Mouse (Mus musculus) 3T3-L1 (cell line): ENCODE results near the gene Dync1li2.

Source experiments
- DNase-seq: peaks from one replicate; pipeline ENCODE4 v3.0.0-alpha.2; 2015; ENCODE audit warnings: low read depth, low spot score

The Dync1li2 gene

DNA sequence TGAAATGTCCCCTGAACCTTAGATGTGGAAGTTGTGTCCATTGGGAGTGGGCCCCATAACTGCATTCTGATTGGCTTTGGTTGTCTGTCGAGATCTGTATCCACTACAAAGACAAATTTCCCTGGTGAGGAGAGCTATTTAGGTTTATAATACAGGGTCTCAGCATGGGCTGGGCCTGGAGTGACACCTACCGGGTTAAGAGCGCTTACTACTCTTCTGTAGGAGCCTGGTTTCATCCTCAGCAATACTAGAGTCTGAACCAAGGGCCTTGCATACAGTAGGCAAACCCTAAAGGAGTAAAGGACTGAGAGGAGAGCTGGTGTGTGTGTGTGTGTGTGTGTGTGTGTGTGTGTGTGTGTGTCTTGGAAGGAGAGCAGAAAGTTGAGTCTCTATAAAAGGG lies 28.6 kb downstream of the Dync1li2 start:
- DNase-seq: no peak

DNA sequence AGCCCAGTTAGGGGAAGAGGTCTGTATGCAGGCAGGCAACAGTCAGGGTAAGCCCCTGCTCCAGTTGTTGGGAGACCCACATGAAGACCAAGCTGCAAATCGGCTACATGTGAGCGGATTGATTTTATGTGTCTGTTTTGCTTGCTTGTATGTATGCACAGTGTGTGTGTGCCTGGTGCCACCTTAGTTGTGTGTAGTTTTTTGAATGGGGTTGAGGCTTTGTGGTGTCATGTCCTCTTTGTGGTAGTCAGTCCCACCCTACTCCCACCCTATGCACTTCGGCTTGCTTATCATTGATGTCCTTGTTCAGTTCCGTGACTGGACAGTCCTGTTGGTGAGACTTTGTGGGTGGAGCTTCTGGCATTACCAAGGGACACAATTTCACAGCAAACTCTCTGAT lies 29.1 kb downstream of the Dync1li2 start:
- DNase-seq: no peak

GRCm38 (mm10) chr8:104412805-104413532 lies 29.9 kb downstream of the Dync1li2 start:
- DNase-seq: no peak

DNA sequence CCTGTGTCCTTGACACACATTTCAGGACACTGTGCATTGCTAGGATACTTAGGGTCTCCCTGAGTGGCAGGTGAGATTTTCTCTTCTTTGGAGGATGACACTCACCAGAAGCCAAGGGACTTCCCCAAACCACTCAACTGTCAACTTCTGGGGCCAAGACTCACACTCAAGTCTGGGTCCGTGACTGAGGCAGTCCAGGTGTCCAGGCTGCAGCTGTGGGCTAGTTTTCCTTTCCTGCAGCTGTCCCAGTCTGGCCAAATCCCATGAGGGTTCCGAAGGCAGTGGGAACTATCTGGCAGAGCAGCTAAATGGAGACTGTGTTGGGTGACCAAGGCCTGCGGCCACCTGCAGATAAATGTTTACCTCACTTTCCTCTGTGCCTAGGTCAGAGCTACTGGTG lies 30.9 kb downstream of the Dync1li2 start:
- no peak for DNase-seq

DNA sequence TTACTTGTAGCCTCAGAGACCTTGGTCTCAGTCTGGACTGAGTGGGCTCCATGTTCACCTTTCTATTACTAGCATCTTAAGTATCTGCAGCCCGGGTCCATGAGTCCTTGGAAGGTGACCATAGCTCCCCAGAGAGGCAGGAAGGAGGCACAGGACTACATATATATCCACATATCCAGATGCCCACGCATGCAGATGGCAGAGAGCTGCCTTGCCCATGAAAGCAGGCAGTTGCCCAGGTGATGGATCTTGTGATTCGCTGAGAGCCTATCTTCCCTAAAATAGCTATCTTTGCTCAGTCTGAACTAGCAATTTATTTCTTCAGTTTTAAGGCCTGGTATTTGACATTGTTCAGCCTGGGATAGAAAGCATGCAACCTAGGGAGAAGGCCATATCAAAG lies 31.4 kb downstream of the Dync1li2 start:
- DNase-seq: no peak

- DNase-seq: peak; percentile 92
Measured at GRCm38 (mm10) chr8:104410628-104411273, 32.1 kb downstream of the Dync1li2 start.

GRCm38 (mm10) chr8:104408328-104409110 lies 34.3 kb downstream of the Dync1li2 start:
- DNase-seq: peak; percentile 77

DNA sequence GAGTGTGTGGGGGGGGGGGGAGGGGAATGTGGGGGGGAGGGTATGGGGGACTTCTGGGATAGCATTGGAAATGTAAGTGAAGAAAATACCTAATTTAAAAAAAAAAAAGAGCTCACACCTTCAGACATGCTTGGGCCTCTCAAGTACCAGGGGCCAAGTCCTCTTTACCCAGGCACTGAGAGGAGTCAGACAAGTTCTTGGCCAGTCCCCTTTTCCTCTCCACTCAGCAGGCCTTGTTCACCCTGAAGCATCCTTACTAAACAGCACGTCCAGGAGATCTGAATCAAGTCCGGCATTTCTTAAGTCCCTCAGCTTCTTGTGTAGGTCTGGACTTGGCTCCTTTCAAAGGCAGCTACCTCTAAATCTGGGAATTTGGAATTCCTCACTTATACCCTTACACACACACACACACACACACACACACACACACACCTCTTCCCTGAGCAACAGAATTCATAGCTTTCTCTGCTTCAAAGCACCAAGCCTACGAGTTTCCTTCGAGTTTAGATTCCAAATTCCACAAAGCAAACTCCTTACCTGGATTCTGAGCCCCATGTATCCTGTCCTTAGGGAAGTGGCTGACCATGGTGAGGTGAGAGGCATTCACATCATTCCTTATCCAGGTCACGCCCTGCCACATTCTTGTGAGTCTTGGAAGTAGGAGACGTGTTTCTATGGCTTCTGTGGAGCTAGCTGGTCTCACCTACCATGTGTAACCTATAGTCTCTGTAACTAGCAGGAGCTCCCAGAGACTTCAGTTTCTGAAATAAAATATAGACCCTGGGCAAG lies 36.3 kb downstream of the Dync1li2 start:
- DNase-seq: no peak

DNA sequence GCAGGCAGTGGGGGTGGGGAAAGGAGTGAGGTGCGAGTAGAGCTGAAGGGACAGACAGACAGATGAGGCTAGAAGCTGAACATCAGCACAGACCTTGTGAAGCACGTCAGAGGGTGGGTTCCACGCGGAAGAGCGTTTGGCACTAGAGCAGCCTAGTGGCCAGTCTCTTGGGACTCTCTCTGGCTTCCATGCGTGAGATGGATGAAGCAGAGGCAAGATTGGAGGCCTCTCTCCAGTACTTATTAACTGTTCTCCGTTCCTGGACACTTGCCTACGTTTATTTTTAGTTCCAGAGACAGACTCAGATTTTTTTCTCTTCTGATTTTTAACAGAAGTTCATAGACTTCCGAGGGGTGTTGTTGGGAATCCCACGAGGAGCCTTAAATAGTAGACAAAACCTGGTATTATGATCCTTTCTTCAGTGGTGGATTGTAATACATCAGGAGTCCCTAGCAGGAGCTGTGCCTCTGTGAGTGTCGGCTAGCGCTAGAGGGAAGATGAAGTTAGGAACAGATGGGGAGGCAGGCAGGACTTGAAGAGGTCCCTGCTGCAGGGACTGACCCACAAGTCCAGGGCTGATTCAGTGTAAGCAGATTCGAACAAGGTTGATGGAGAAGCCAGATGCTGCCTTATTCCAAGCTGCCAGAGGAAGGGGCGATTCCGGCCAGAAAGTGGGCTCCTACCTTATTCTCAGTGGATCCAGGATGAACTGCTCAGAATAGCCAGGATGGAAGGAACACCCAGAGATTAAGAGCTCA lies 37.2 kb downstream of the Dync1li2 start:
- no peak for DNase-seq

- peak; percentile 41 for DNase-seq
Measured at GRCm38 (mm10) chr8:104403596-104403995, 39.3 kb downstream of the Dync1li2 start.

DNA sequence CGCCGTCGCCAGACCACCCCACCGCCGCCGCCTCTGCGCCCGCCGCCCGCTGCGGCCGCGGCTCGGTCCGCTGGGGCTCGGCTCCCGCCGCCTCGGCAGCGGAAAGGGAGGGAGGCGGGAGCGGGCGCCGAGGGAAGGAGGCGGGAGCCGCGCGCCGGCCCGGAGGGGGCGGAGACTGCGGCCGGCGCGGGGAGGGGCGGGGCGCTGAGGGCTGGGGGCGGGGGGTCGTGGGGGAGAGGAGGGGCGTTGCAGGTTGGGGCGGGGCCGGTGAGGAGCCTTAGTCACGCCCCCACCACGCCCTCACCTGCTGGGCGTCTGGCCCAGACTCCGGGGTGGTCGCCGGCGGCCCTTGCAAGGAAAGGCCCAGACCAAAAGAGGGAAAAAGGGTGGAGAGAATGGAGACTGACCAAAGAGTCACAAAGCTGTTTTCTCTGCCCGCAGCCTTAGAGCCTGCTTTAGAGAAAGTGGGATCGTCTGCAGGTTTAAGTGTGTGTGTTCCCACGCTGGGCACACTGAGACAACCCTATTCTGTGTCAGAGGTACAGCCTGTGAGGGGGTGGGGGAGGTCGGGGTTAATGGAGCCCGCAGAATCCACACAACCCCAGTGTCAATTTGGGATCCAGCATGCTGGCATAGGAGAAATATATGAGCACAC lies 47.0 kb downstream of the Dync1li2 start, which contains the start of gene Cmtm4:
Cmtm4 (minus strand) TSS at position 105 of the 655 bp plus-strand sequence.
- DNase-seq: peak; percentile 38

DNA sequence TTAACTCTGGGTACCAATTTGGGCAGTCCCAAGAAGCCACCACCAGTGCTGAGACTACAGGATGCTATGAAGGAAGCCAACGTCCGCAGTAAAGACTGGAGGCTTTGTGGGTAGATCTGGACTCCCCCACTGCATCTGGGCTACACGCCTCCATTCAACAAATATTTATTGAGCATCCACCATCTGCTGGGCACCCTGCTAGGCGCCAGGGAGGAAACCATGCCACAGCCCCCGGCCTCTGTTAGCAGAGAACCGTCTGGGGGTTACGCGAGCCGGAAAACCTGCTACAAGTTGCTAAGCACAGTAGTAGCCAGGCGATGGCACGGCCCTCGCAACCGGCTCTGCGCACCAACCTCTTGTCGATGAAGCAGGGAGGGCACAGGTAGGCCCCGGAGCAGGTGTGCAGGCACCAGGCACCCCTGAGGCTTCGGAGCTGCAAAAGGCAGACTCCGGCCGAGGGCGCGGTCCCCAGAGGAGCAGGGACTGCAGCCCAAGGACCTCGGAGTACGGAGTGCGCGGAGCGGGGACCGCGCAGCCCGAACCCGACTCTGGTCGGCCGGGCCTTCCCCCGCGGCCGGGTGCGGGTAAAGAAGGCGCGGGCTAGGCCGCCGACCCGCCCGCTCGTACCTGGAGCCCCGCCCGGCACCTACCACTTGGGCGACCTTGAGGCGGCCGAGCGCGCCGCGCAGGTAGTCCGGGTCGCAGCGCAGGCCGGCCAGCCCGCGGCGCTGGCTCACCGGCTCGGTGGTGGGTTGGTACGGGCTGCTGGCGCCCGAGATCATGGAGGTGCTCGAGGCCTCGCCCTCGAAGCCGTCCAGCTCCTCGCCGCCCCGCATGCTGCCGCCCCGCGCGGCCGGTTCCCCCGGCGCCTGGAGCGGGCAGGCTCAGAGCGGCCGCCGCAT lies 47.8 kb downstream of the Dync1li2 start:
- DNase-seq: peak; percentile 41

- no peak for DNase-seq
Measured at GRCm38 (mm10) chr8:104393767-104394166, 49.1 kb downstream of the Dync1li2 start.

DNA sequence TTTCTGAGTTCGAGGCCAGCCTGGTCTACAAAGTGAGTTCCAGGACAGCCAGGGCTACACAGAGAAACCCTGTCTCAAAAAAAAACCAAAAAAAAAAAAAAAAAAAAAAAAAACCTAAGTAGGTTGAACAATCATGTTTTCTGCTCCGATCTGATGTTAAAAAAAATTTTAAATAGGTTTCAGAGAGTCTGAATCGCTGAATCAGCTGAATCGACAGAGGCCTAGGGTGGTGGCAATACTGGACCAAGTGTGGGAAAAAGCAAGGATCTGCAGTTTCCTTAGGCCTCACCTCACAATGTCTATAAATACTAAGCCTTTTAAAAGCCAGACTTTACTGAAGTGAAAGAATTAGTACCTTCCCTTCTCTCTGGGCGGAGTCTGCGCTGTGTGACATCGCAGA lies 49.7 kb downstream of the Dync1li2 start:
- DNase-seq: no peak

GRCm38 (mm10) chr8:104390245-104390644 lies 52.6 kb downstream of the Dync1li2 start:
- no peak for DNase-seq

GRCm38 (mm10) chr8:104387980-104388379 lies 54.9 kb downstream of the Dync1li2 start:
- DNase-seq: no peak

DNA sequence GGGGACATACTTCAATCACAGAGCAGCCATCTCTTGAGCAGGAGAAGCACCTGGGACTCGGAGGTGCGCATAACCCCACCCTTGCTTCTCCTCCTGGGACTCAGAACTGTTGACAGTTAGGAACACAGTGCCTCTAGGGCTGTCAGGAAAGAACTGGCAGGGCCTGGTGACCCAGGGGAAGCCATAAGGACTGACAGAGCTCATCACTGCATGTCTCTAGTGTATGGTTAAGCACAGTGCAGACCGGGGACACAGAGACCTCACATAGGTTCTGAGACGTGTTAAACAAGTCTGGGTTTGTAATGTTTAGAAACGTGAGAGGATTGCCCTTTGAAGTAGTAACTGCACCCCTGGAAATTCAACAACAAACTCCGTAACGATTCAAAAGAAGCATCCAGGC lies 55.3 kb downstream of the Dync1li2 start:
- DNase-seq: no peak

DNA sequence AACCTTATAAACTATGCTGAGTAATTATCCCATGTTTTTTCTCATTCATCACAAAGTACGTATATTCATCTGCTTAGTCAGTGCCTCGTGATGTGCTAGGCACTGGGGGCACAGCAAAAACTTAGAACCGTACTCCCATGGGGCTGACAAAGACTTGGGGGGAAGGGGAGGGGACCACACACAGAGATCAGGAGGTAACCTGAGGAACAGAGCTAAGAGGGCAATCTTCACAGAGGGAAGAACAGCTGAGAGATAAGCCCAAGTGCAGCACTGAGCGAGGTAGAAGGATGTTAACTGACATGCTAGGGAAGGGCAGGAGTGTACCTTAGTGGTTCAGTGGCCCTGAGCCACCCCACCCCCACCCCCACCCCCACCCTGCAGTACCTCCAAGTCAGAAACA lies 56.2 kb downstream of the Dync1li2 start:
- peak; percentile 62 for DNase-seq

DNA sequence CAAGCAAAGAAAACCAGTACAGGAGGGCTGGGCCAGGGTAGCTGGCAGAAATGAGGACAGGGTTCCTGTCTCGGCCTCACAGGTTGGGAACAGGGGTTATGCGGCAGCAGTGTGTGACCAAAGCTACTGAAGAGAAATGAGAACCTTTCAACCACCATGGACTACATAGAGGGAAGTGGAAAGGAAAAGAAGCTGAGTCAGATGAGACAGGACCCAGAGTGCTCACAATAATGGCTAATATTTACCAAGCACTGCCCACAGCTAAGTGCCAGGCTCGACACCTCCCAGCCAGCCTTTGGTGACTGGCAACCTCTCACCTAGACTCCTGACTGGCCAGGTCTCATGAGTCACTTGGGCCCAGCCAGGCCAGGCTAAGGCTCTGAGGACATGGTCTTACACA lies 58.9 kb downstream of the Dync1li2 start:
- DNase-seq: peak; percentile 49
